ENCODE assay signal across 8 mouse cellular contexts in the genomic region with DNA sequence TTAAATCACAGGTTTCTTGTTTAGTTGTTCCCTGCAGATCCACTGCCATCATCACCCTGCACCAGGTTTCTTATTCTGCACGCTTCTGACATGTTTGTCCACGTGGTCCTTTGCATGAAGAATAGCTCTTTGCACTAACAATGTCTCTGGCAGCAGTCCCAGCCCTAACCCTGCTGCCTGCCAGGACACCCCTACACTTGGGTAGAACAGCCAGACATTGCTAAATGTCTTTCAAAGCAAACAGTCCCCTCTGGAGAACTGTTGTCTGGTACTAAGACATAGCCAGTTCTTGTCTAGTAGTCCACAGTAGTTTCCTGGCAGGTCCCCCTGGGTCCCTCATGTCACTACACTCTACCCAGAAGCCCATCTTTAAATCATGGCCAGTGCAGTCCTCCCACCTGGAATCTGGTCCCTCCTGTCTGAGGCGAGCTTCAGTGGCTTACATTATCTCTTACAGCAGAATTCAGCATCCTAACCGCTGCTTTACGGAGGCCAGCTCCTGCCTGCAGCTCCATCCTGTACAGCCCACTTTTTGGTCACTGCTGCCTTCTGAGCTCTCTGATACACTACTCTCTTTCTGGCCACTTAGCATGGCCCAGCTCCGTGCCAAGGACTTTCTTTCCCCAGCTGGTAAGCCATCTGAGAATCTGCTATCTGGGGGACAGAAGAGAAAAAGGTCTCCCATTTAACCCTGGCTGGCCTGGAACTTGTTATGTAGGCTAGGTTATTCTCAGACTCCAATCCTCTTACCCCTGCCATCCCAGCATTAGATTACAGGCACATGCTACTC.
DNase-seq lines count a peak whose midpoint lies in the region.

No protein-coding gene starts in this region.

- DNase-seq in cerebellum, adult 18-20 months, result peak; percentile 9 to 13
- no peak for DNase-seq in cerebellum, adult 8-10 months
- DNase-seq in Muller cell, postnatal 12 days (ENCODE audit: inconsistent ontology term), result peak; percentile 50
- DNase-seq in heart, adult 9 months (ENCODE audit: low spot score in 2 of 2), result peak; percentile 9 to 36
- peak; percentile 61 for DNase-seq in layer of hippocampus, adult 9-11 months
- DNase-seq in right cerebral cortex, postnatal 10 days (ENCODE audit: low spot score in 2 of 2), result peak; percentile 73 to 76
- no peak for DNase-seq in spleen, postnatal 4 days (ENCODE audit: low spot score in 2 of 2)
- DNase-seq in gastrocnemius, postnatal 25 days, result no peak

Comparison
In these comparisons a context has a peak if more than half of its experiments do, and no peak if none do; other contexts are left out.
1. DNase-seq: peak in cerebellum, adult 18-20 months (2 of 2), Muller cell, postnatal 12 days (single experiment), heart, adult 9 months (2 of 2), layer of hippocampus, adult 9-11 months (single experiment) and right cerebral cortex, postnatal 10 days (2 of 2); none in cerebellum, adult 8-10 months (single experiment), spleen, postnatal 4 days (0 of 2) and gastrocnemius, postnatal 25 days (single experiment).